Mouse (Mus musculus) layer of hippocampus, postnatal 36 days (tissue): ENCODE measurements around the gene Sowaha. TPM values are rescaled to one million over a fixed set of nuclear protein-coding genes. Genes with fewer than 3 reads are reported as not detected.

ENCODE experiments used
- DNase-seq, 2 experiments: peaks; one replicate each; pipeline ENCODE4 v3.0.0; 2022
- total RNA-seq, 2 experiments: library from RNA; stranded (reverse); gene quantifications; 2 replicates each; pipeline ENCODE4 v1.2.3; 2021

Sowaha gene
- total RNA-seq, 2 experiments from 2014 or later = 140 to 143 TPM

DNA sequence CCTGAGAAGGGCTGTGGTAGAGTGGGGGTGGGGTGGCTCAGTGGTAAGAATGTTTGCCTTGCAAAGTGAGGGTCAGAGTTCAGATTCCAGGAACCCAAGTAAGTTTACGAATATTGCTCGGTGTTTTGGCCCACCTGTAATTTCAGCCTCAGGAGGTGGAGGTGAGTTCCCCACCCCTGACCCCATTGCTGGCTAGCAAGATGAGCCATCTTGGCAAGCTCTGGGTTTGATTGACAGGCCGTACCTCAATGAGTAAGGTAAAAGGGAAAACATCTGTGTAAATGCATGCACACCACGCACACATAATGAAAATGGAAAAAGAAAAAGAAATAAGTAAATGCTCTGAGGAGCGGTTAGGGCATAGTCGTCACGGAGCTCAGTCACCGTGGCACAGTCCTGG lies 24.3 kb upstream of the Sowaha start:
- DNase-seq = no peak

DNA sequence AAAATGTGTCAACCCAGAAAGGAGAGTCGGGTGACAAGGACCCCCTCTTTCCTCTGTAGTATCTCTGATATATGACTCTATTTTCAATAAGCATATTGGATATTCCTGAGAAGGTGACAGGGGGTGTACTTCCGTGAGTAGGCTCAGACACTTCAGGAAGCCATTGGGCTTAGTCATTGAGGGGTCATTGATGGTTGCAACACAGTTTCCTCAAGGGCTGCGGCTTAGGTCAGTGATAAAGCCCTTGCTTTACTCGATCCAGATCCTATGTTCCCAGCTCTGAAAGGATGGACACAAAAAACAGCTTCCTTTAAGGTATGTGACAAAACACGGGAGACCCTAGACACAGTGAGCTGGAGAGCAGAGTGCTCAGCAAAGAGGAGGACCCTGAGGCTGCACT lies 23.7 kb upstream of the Sowaha start:
- DNase-seq = no peak

DNA sequence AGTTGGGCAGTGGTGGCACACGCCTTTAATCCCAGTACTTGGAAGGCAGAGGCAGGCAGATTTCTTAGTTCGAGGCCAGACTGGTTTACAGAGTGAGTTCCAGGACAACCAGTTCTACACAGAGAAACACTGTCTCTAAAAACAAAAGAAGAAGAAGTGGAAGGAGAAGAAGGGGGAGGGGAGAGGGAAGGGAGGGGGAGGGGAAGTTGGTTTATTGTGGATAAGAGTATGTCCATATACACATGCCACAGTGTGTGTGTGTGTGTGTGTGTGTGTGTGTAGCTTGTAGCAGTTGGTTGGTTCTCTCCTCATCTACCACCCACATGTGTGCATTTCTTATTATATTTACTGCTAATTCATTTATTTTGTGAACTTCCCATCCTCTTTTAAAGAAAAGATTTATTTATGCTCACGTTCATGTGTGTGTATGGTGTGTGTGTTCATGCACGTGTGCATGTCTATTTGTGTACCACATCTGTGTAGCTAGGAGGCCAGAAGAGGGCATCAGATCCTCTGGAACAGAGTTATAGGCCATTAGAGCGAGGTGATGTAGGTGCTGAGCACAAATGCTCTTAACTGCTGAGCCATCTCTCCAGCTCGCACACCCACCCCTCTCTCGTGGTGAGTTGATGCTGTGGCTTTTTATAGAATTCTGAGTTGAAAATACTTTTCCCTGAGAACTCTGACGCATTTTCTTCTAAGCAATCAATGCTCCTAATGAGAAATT lies 22.1 kb upstream of the Sowaha start:
- DNase-seq = no peak

DNA sequence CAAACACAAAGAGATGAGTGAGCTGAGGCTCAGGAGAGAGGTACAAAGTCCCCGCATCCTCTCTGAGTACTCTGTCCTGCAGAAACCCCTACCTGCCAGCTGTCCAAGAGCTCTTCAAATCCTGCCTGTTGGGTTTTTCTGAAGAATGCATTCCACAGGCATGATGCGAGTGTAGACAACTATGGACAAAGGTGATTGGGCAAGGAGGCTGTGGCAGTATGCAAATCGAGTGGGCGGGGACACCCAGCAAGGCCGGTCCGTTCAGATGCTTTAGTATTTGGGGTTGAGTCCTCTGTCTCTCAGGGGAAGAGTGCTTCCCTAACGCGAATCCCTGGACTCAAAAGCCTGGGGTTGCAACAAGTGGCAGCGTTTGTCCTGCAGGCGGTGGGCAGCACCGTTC lies 20.5 kb upstream of the Sowaha start:
- DNase-seq = no peak

DNA sequence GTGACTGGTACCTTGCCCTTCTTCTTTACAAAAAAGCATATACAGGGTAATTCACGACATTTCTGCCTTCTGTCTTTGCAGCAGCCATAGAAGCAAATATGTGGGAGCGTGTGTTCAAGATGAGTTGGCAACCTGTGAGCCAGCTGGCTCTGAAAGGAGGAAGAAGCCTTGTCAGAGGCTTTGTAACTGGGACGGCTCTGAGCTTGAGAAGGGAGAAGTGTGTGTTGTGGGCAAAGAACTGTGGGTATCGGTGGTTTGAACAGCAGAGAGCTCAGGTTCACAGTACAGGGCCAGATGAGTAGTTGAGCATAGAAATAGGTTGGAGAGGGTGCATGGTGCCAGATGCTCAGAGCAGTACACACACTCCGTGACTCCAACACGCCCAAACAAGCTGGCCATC lies 16.9 kb upstream of the Sowaha start:
- no peak for DNase-seq

DNA sequence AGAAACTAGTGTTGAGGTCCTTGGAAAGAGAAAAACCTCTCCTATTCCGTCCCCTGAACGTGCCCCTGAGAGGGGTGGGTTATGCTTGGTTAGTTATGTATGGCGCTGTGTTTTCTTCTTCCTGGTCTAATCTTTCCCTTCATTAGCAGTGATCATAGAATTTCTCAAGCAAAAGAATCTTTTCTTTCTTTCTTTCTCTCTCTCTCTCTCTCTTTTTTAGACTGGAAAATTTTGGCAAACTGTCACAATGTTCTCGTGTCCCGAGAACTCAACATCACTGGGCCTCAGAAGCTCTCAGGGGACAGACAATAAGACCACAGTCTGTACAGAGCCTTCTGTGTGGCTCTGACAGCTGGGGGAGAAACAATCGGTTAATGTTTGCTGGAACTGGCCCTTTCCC lies 15.3 kb upstream of the Sowaha start:
- DNase-seq = no peak

DNA sequence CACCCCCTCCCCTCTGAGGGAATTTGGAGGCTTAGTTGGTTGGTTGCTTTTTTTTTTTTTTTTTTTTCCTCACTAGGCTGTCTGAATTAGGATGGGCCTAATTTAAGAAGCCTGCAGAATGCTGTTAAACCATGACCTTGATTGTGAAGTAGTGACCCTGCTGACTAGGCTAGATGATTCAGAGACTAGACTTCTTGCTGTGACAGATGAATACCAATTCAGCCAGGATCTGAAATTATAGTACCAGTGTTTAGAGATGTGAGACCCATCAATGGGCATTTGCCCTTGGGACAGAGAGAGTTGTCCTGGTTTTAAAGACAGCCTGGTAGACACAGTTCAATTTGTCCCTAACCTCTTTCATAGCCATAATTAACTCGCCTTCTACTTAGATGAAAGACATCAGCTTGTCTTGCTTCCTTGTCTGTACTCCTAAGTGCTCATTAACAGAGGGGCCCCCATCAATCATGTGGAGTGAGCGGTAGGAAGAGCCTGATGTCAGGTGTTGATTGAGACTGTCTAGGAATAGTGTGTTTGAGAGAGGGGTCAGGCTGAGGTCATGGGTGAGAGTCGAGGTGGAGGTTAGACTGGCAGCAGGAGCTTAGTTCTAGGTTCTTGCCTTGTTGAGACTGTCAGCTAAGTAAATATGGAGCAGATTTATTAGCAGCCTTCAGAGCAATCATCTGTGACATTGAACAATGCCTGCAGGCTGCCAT lies 13.3 kb upstream of the Sowaha start:
- no peak for DNase-seq

DNA sequence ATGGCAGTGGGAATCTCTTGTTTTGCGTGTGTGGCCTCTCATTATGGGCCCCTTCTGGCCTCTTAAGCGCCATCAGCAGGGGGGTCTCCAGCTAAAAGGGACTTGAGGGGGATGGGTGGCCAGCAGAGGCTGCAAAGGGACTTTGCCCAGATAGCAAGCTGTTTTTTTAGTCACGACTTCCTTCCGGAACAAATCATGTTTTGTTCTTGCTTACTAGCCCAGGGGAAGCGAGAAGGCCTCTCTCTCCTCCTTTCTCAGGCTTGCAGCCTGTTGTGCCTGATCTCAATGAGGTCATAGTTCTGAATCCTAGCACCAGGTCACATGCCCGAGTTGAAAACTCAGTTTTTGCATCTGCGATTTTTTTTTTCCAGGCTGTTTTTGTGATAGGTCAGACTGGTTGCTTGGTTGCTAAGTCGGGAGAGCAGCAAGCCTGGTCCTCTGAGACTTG lies 11.9 kb upstream of the Sowaha start:
- DNase-seq = no peak

DNA sequence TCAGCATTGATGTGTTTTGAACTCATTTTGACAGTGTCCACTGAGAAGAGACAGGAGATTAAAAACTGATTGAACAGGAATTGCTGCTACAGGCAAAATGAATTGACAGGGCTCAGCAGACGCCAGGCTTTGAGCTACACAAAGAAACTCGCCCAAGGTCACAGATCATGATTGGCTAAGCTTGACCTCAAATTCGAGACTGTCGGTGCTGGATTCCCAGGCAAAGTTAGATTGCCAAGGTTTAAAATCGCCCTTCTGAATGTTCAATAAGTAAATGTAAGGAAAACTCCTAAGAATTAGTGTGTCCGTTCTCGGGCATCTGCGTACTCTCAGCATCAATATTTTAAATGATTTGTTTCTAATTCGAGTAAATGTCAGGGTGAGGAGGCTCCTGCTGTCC lies 9.3 kb upstream of the Sowaha start:
- DNase-seq = no peak

DNA sequence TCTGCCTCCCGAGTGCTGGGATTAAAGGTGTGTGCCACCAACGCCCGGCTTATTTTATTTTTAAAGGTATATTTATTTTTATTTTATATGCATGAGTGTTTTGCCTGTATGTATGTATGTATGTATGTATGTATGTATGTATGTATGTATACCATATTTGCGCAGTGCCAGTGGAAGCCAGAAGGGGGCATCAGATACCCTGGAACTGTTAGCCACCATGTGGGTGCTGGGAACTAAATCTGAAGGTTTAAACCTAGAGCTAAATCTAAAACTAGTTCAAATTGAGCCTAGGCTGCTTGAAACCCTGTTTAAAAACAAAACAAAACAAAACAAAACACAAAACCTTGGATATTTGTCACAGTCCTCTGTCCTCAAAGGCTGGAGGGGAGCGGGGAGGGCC lies 8.9 kb upstream of the Sowaha start:
- no peak for DNase-seq

DNA sequence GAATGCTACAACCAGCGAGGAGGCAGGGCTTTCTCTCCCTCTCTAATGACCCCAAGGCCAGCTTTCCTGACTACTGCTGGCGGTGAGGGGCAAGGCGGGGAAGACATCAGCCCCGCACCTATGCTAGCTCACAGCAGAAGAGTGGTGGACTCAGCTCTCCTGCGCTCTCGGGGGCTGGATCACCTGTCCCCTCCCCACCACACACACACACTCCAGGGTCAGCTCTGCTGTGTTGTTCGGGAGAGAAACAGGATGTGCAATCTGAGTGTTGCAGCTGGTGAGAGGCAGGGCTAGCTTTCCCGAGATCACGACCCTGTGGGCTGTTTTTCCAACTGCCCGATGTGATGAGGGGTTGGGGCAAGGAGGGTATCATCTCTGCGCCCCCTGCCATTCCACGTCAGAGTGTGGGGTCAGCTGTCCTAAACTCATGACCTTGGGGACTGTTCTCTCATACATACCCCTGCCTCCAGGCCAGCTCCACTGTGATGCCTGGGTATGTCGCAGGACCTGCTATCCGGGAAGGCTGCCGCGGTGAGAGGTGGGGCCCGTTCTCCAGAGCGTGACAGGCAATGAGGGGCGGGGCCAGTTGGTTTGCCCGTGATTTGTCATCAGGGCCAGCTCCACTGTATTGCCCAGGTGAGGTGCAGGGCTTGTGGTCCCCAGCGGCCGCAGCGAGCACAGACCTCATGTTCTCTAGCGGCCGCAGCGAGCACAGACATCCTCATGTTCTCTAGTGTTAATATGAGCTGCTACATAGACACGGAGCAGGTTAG lies 6.9 kb upstream of the Sowaha start:
- no peak for DNase-seq

DNA sequence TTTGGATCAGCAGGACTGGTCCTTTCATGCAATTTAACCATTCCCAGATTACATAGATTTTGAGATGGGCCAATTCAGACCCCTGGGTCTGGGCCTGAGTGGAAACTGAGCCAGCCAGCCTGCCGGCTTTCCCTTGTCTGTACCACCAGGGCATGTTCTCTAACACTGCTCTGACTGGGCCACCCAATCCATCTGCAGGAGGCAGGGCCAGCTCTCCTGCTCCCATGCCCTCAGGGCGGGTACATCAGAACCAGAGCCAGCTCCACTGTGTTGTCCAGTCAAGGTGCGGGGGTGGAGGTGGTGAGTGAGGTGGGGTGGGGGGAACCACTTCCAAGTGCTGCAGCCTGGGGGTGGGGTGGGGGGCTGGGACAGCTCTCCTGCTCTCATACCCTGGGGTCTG lies 6.3 kb upstream of the Sowaha start:
- DNase-seq = no peak

DNA sequence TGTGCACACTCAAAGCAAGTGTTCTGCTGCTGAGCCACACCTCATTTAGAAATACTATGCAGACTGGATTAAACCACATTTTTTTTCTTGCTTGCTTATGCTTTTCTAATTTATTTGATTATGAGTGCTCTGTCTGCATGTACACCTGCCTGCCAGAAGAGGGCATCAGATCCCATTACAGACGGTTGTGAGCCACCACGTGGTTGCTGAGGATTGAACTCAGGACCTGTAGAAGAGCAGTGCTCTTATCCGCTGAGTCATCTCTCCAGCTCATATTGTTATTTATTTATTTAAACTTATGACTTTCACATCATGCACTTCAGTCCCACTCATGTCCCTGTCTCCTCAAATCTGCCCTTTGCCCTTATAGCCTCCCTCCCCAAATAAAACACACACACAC lies 5.6 kb upstream of the Sowaha start:
- DNase-seq = no peak

DNA sequence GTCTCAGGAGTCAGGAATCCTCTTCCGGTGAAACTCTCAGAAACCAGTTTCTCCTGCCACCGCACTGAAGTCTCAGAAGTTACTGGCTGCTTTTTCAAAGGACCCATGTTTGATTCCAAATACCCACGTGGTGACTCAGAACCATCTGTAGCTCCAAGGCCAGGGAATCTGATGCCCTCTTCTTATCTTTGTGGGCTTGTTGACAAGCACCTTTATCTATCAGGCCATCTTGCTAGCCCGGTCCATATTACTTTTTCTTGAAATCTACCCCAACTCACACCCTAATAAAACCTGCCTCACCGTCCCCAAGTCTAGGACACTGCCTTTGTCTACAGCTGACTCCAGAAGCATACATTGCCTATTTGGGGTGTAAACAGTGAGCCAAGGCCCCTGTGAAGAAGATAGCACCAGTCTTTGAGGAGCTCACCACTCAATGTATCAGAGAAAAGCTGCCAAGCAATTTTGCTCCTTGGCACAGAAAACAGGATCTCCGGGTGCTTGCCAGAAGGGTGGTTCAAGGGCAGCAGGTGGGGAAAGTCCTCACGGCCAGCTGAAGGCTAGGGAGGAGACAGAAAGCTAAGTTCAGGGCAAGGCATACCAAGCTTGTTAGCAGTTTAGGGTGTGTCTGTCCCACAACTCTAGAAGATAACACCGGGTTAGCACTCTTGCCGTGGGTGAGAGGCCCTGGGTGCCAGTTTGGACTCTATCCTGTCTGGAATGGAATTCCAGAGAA lies 3.3 kb upstream of the Sowaha start:
- no peak for DNase-seq

DNA sequence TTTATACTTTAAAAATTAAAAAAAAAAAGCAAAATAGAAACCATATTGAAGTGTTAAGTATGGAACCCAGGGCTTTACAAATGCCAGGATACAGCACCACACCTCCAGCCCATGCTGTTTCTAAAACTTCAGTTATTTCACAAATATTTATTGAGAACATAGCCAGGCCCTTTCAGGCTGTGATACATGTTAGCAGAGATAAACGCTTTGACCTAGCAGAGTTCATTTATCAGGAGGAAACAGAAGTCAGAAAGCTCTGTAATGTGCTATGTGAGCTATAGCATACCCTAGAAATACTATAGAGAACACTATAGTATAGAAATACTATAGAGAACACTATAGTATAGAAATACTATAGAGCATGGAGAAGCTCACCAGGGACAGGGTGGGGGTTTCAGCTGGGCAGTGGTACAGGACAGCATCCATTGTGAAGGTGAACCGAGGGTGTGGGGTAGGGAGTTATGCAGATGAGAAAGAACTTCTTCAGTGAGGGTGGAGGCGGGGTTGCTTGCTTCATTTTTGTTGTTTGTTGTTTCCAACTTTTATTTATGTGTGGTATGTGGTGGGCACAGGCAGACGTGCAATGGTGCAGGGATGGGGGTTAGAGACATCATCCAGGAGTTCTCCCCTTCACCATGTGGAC lies 1.1 kb upstream of the Sowaha start:
- DNase-seq = no peak

DNA sequence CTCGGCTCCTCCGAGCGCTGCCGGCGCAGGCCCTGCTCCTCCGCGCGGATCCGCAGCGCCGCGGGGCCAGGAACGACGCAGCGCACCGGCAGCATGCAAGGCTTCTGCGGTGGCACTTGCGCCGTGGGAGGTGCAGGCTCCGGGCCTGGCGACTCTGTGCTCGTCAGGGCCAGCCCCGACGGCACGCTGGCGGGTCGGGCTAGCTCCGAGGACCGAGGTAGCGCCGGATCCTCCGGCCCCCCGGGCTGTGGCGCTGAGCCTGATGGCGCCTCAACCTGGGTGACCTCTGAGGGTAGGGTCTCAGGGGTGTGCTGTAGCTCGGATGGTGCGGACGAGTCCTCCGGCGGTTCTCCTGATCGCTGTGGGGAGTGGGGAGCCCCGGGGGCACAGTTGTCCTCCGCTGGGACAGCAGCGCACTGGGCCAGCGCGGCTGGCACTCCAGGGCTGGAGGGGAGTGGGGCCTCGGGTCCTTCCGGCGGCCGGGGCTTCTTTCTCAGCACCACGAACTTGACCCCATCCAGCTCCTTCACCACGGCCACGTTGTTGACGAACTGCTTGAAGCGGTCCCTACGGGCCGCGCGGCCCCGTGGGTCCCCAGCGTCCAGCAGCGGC lies 797 bp downstream of the Sowaha start:
- peak in 1 of 2 experiments; percentile 47 for DNase-seq

DNA sequence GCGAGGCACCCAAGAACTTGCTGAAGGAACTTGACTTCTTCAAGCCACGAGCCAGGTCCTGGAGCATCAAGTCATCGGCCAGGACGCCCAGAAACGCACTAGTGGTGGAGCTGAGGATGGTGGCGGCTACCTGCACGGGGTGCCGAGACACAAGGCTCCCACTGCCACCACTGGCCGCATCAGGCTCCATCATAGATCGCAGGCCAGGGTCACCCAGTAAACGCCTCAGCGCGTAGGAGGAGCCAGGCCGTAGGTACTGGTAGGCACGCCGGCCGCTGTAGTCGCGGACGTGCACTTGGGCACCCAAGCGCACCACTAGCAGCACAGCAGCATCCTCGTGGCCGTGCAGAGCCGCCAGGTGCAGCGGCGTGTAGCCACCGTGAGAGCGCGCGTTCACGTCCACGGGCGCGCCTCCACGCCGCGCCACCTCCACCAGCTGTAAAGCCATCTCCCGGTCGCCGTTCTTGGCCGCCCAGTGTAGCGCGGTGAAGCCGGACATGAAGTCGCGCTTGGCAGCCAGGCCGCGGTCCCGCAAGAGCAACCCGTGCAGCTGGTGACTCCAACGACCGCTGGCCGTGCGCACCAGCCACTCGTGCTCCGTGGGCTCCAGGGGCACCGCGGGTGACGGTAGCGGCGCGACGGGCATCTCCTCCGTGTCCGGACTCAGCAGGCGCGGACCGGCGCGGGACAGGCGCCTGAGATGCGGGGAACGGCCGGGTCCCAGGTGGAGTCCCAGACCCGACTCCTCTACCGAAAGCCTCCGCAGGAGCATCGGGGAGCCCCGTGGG lies 1.5 kb downstream of the Sowaha start:
- no peak for DNase-seq

DNA sequence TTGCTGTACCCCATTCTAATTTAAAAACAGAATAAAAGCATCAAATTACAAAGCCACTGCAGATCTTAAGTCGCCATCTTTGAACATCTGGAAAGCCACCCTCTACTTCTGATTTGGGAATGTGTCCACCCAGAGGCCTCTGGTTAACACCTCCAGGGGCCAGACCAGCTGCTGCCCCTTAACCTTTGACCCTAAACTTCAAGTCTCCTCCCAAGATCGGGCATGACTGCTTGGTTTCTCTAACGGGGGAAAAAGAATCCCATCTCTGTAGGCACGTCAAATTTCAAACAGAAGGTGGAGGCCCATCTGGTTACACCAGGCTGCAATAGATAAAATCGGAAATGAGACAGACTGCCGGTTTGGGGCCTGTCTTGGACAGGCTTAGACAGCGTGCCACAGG lies 2.2 kb downstream of the Sowaha start:
- DNase-seq = no peak

DNA sequence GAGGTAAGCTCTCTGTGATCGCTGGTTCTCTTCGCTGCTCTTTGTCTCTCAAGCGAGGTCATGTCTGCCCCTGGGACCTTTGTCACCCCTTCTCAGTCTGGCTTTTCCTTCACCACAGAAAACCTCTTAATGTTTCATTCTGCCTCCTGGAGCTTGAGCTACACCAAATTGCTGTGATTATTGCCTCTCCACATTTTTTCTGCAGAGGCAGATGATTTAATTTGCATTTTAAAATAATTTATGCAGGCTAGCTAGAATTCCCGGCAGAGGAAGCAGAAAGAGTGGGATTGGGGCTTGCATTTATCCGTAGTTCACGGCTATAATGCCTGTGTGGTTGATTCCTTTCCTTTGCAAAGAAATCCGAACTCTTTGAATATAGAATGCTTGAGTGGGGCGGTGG lies 4.5 kb downstream of the Sowaha start:
- DNase-seq = no peak

DNA sequence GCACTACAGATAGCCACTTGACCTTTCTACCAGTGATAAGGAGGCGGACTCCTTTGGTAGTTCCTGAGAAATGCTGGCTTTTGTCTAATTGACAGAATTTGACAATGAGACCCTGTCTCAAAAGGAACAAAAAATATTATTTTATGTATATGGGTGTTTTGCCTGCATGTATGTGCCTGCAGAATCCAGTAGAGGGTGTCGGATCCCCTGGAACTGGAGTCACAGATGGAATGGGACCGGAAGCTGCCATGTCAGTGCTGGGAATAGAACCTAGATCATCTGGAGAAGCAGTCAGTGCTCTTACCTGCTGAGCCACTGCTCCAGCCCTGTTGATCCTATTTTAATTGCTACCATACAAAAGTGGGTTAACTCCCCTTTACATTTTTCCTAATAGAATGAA lies 7.4 kb downstream of the Sowaha start:
- DNase-seq = no peak
